Mouse (Mus musculus): ENCODE measurements around the gene Fcgrt.

The Fcgrt gene

DNA sequence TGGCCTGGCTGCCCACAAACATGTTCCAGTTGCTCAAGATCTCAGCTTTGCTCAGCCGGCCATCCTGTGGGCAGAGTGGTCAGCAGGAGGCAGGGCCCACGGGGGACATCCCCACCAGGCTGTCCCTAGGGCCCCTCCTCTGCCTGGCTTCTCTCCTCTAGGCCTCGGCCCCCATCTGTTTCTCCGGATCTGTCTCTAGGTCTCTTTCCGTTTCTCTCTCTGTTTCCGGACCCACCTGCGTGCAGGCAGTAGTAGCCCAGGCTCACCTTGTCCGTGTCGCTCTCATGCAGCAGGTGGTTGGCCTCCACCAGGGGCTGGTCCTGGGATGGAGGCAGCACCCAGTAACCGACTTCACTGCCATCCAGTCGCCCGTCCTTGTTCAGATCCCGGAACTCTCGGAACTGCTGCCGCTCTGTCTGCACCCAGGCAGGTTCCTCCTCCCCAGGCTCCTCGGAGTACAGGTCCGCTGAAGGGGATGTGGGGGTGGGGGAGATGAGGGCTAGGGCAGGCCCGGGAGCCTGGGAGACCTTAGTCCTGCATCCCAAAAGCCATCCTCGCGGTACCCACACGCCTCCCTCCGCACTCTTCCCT, 20.3 kb downstream of the Fcgrt start:
- DNase-seq (ENCODE audit: low read depth, low spot score) = no peak

DNA sequence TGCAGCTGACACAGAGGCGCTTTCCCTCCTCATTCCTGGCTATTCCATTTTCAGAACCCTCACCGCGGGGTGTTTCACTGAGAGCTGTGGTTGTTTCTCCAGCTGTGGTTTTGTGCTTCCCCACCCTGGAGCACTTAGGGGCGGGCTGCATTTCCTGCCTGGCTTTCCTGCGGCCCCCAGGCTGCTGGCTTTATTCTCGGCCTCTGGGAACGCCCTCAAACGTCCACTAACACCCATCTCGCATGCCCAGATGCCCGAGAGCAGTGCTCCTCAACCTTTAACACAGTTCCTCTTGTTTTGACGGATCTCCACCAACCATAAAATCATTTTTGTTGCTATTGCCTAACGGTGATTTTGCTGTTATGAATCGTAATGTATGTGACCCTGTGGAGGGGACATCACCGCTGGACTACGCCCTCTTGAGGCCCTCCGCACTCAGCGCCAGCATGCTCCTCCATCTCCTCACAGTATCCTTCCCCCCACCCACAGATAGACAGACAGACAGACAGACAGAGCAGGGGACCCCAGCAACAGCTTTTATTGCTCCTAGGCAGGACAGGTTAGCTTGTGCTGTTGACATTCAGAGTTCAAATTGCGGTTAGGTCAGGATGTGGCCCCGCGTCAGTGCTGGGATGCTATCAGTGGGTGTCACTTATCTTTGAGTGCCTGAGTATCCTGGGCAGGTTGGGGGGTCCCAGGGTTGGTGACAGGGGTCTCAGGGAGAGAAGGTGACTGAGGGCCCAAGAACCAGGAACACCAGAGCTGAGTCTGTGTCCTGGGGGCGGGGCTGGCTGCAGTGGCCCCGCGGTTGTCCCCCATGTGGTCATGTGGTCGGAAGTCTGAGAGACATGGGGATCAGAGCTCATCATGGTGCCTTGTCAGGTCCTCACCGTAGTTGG, 21.0 kb downstream of the Fcgrt start:
- no peak for DNase-seq (ENCODE audit: low read depth, low spot score)

DNA sequence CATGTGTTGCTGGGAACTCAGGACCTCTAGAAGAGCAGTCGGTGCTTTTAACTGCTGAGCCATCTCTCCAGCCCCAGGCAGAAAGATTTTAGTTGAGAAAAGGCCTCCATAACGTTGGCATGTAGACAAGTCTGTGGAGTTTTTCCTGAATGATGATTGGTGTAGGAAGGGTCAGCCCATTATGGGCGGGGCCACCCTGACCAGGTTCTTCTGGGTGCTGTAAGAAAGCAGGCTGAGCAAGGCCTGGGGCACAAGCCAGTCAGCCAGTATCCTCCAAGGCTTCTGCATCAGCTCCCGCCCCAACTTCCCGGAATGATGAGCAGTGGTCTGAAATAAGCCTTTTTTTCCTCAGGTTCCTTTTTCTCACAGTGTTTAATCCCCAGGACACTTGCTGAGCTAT, 22.6 kb downstream of the Fcgrt start:
- DNase-seq (ENCODE audit: low read depth, low spot score) = no peak

DNA sequence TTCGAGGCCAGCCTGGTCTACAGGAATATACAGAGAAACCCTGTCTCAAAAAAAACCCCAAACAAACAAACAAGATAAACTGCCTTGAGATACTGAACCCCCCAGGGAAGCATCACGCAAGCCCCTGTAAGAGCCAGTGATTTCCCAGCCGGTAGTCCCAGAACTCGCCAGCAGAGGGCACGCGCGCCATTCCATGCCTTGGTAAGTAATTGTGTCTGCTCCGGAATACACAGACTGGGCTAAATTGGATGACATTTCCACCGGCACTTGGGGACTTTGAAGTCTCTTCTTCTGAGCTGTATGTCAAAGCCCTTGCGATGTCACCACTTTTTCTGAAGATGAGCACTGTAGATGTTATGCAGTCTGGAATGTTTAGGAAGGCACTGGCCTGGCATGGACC, 23.8 kb downstream of the Fcgrt start:
- DNase-seq (ENCODE audit: low read depth, low spot score) = peak; percentile 80

DNA sequence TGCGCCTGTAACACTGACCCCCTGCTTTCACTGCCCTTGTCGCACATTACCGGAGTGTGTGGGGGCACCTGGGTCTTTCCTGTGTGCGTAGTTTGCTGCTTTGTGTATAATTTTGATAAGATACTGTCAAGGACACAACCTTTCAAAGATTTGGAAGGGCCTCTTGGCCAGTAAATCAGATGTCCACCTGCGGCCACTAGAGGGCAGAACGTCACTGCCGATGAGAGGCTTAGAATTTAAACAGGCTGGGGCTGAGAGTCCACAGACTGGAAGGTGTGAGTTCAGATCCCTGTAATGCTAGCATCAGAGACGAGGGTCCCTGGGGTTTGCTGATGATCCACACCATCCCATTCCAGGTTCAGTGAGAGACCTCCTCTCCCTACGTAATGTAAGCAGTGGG, 25.1 kb downstream of the Fcgrt start:
- DNase-seq (ENCODE audit: low read depth, low spot score) = peak; percentile 73

DNA sequence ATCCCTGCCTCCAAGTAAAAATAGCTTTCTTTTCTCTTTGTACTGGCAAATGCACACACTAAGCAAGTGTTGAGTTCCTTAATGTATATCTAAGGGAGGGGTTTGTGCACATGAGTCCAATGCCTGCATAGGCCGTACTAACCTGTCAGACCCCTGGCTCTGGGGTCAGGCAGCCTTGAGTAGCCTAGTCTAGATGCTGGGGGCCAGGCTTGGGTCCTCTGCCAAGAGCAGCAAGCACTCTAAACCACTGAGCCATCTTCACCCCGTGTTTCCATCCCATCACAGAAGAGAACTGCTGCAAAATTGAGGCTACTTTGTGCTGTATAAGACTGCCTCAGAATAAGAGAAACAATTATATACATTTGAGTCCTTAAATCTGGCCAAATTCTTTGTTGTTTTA, 25.8 kb downstream of the Fcgrt start:
- DNase-seq (ENCODE audit: low read depth, low spot score) = no peak

DNA sequence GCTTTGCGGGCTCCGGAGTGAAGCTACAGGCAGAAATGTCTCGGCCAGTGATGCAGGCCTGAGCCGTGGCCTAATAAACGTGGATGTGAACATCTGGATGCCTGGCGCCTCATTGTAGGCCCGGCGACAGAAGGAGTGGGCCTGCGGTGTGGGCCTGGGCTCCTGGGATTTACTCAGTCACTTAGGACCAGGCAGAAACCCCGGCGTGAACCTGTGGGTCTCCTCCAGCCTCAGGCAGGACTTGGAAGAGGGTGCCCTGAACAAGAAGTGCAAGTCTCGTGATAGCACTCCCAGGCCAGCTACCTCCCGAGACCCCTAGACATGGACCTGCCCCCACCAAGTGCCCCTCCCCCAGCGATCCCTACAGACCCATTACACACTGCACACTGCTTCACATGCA, 26.3 kb downstream of the Fcgrt start:
- no peak for DNase-seq (ENCODE audit: low read depth, low spot score)

DNA sequence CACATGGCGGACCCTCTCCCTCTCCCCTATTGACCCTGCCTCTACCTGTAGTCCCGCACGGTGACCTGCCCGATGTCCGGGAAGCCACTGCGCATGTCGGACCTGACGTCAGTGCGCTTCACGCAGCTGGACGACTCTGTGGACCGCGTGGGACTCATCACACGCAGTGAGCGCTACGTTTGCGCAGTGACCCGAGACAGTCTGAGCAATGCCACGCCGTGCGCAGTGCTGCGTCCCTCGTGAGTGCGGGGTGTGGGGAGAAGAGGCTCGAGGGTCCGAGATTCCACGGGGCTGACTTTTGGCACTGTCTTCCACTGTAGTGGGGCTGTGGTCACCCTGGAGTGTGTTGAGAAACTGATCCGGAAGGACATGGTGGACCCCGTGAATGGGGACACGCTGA, 27.1 kb downstream of the Fcgrt start:
- DNase-seq (ENCODE audit: low read depth, low spot score) = no peak

DNA sequence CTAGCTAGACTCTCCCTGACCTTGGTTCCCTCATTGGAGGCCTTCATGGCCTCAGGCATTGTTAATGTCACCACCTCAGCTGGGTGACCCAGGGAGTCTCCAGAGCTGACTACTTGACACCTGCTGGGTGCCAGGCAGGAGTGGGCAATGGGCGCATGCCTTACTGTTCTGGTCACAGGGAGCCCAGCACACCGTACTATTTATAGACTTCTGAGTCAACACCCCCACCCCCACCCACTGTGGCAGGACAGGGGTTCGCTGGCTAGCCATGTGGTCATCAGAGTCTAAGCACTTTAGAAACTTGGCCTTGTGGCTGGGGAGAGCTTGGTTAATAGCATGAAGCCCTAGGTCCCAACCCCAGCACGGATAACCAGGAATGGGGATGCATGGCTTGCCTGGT, 28.2 kb downstream of the Fcgrt start:
- DNase-seq (ENCODE audit: low read depth, low spot score) = no peak

DNA sequence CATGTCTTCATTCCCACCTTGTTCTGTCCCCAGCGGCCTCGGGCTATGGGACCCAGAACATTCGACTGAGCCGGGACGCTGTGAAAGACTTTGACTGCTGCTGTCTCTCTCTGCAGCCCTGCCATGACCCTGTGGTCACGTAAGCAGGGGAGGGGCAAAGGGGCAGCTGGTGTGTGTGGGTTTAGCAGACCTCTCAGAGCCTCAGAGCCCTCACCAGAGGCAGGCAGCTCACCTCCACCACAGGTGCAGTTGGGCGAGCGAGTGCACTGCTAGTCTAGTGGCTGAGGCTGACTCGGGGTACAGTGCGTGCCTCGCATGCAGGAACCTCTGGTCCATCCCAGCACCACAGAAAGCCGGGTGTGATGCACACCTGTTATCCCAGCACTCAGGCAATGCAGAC, 29.7 kb downstream of the Fcgrt start:
- no peak for DNase-seq (ENCODE audit: low read depth, low spot score)

DNA sequence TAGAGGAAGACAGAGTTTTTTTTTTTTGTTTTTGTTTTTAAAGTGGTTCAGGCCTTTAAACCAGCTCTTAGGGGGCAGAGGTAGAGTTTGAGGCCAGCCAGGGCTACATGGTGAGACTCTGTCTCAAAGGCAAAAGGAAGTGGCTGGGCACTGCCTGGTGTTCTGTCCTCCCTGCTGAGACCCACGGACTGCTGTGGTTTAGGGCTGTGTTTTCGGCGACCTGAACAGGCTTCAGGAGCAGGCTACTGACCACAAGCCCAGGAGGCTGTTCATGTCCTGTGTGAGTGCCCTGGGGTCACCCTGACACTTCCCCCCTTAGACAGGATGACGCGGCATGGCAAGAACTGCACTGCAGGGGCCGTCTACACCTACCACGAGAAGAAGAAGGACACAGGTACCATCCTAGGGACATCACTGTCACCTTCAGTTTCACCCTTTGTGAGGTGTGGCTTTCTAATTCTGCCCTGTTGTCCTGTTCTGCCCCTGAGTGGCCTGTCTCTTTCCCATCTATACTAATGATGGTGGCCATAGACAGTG, 30.4 kb downstream of the Fcgrt start:
- no peak for DNase-seq (ENCODE audit: low read depth, low spot score)

DNA sequence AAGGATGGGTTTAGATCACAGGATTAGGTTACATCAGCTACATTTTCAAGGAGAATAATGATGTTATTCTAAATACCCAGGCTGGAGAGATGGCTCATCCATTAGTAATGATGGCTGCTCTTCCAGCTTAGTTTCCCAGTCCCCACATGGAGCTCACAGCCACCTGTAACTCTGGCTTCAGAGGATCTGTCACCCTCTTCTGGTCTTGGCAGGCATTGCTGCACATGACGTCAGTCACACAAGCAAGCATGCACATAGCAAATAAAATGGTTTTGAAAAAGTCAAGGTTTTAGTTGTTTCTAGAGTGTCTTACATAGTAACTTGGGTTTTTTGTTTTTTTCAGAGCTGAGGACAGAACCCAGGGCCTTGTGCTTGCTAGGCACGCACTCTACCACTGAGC, 31.4 kb downstream of the Fcgrt start:
- peak; percentile 66 for DNase-seq (ENCODE audit: low read depth, low spot score)

DNA sequence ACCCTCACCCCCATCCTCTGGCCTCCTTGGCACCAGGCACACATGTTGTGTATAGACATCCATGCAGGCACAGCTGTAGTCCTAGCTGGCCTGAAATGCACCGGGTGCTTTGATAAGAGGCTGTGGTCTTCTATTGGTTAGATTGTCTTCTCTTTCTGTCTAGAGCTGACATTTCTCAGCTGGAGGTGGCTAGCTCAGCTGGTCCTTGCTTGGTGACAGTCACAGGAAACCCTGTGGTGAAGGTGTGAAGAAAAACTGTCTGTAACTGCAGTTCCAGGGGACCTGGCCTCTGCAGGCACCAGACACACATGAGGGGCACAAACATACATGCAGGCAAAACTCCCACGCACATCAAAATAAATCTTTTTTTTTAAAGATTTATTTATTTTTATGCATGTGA, 34.0 kb downstream of the Fcgrt start:
- no peak for DNase-seq (ENCODE audit: low read depth, low spot score)

DNA sequence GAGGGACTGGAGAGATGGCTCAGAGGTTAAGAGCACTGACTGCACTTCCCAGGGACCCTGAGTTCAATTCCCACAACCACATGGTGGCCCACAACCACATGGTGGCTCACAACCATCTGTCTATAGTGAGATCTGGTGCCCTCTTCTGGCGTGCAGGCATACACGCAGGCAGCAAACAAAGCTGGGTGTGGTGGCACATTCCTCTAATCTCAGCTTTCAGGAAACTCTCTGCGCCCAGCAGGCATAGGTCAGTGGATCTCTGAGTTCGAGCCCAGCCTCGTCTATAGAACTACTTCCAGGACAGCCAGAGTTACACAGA, 35.7 kb downstream of the Fcgrt start:
- peak; percentile 86 for DNase-seq (ENCODE audit: low read depth, low spot score)

DNA sequence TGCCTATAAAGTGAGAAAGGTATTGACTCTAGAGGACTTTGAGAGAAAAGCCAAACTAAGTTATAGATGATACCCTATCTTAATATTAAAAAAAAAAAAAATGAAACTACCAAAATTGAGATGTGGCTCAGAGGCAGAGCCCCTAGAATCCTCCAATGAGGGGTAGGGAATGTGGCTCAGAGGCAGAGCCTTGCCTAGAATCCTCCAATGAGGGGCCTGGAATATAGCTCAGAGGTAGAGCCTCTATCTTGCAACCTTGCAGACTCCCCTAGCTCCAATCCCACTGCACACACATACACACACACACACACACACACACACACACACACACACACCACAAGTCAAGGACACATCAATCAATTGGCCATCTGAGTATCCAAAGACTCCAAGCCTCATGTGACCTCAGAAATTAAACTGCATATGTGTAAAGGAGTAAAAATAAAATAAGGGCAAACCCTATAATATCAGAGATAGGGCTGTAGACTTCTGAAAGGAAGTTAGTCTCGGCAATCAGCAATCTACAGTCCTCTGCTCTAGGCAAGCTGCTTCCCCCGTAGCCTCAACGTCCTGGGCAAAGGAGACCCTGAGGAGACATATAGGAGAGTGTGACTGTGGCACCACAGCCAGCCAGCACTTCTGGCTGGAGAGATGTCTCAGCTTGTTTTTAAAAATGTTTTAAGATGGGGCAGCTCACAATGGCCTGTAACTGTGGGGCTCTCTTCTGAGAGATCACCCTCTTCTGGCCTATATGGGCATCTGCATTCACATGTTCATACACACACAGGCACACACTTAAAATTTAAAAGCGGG, 36.3 kb downstream of the Fcgrt start:
- DNase-seq (ENCODE audit: low read depth, low spot score) = no peak

DNA sequence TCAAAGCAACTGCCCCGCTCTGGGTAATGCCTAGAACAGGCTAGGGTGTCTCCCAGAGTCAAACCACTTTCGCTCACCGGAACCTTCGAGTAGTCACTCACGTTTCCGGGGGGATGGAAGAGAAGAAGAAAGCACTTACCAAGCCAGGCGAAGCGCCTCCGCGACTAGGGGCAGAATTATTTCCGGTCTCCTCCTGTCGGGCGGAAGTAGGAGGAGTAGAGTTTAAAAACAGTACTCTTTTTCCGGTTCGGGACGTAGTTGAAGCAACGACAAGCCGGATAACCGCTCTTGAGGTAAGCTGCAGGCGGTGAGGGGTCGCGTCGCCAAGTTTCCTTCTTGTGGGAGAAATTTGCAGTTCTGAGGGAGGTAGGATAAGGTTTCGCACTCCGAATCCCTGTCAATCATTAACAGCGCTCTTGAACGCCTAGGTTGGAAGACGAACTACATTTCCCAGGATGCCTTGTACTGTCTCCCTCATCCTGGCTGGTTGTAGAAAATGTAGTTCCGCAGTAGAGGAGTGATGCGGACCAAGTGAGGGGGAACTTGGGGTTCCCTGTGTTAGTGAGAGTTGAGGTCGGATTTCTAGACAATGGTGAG, 41.3 kb downstream of the Fcgrt start, which contains the start of the genes Nosip and Prrg2:
TSS of gene Nosip (plus strand) at position 191 of the 597 bp plus-strand sequence.
TSS of gene Prrg2 (minus strand) at position 439 of the 597 bp plus-strand sequence.
- DNase-seq (ENCODE audit: low read depth, low spot score) = peak; percentile 99

DNA sequence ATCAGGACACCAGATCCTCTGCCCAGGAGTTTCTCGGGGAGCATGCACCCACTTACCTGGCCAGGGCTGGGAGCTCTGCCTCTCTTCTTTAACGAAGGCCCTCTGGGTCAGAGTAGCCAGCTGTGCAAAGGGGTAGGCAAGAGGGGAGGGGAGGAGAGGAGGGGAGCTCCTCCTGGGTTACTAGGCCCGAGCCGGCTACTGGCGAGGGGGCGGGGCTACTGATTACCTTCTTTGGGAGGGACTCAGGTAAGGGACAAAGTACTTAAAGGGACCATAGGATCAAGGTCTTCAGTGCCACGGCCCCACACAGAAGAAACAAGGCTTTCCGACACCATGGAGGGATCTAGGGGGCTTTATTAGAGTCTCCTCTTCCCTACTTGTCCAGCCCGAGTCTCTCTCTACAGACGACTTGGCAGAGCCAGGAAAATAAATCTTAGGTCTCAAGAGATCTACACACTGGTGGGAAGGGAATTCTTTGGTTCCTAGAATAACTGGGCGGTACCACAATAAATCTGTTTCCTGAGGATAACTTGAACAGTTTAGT, 42.0 kb downstream of the Fcgrt start:
- peak; percentile 37 for DNase-seq (ENCODE audit: low read depth, low spot score)

DNA sequence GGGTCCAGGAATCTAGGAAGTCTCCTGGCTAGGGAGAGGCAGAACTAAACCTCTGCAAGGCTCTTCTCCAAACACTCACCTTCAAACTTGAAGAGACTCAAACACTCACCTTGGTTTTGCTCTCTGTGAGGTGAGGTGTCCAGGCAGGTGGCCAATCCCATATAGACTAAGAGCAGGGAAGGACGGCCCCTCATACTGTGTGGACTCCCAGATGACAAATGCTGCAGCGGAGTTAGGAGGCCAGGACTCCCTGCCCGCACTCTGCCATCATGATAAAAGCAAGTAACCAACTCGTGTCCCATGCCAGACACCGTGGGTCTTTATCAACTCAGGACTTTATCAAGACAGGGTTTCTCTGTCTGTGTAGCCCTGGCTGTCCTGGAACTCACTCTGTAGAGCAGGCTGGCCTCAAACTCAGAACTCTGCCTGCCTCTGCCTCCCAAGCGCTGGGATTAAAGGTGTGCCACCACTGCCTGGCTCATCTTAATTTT, 43.0 kb downstream of the Fcgrt start:
- DNase-seq (ENCODE audit: low read depth, low spot score) = no peak

DNA sequence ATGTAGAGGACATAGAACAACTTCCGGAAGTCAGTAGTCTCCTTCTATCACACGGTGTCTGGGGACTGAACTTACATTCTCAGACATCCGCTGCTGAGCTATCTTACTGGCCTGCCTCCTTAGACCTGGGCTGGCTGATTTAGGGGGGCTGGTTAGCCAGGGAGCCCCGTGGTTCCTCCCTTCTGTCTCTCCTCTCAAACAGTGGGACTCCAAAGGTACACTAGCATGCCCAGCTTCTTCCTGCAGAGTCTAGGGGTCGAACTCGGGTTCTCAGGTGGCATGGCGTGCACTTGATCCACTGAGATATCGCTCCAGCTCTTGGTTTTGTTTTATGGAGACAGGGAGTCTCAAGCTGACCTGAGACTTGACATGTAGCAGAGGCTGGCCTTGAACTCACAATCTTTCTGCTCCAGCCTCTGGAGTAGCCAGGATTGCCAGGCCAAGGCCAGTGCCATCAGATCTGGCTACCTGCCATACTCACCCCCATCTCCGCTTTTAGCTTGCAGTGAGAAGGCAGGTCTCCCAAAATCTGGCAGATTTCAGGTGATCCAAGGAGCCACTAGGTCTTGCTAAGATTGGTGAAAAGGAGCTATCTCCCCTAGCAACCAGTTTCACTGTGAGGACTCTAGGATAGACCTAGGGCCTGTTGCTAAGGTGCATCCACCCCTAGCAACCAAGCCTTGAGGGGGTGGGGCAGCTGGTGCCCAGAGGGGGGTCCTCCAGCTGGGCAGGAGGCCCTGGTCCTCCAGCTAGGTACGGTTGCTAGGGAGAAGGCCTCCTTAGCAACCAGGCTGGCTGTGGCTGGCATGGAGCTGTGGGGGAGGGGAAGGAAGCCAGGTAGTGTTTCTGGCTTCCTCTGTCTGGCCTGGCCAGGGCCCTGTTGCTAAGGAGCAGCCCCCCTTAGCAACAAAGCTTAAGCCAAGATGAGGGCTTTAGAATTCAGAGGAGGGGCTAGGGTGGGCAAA, 44.8 kb downstream of the Fcgrt start:
- no peak for DNase-seq (ENCODE audit: low read depth, low spot score)

DNA sequence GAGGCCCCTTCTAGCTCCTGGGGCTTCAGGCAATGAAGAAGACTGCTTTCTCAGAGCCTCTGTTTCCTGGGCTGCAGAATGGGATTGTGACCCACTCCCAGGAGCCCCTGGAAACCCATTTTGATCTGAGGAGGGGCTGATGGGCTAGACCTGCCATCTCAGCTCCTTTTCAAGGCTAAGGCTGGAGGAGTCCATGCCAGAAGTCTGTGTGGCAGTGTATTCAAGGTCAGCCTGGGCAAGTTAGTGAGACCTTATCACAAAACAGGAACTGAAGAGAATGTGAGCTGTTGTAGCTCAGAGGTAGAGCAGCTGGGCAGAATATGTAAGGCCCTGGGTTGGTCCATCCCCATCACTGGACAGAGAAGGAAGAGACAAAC, 46.7 kb downstream of the Fcgrt start:
- DNase-seq (ENCODE audit: low read depth, low spot score) = no peak

All from A20 (cell line).